Mouse (Mus musculus) Patski (cell line): ENCODE data around the gene Gm11238. TPM values are rescaled to one million over a fixed set of nuclear protein-coding genes. Genes with fewer than 3 reads are reported as not detected.
"Not testable (repeated sequence)": the region's sequence is repeated elsewhere in the genome, so short reads cannot be mapped to it uniquely, and the experiment has no call there.

ENCODE experiments used
- ATAC-seq: fragments of 100-300 bp; one replicate; pipeline ENCODE4 v1.8.0; 2021
- CTCF ChIA-PET: fragments of 350-600 bp; sonication (Branson Sonifier 250); formaldehyde crosslinking; loops from one replicate; lab custom pipeline; 2022; ENCODE audit warnings: inconsistent platforms; lab: Charles Lee
- POLR2A ChIA-PET: fragments of 350-600 bp; sonication (Branson Sonifier 250); formaldehyde crosslinking; loops from one replicate; lab custom pipeline; 2022; ENCODE audit warnings: antibody characterized with exemption, inconsistent platforms; lab: Charles Lee
- DNase-seq: peaks from one replicate; pipeline ENCODE4 v3.0.0-alpha.2; 2011; ENCODE audit warnings: low read depth, low spot score
- H3K27me3 ChIP-seq: fragments of 371-371 bp; one replicate; pipeline ENCODE4 v1.5.1; 2021
- CTCF ChIP-seq: fragments of 100-300 bp; IDR thresholded peaks from one replicate; pipeline ENCODE4 v1.5.1; 2021
- in situ Hi-C: fragments of 300-500 bp; cut with MboI; formaldehyde crosslinking; loops from 3 replicates; pipeline ENCODE4 v1.11.1; 2018; ENCODE audit warnings: low pct_unique_long_range_greater_than_20kb, mixed read lengths
- polyA plus RNA-seq: library from polyadenylated mRNA; unstranded; gene quantifications from one replicate; pipeline ENCODE4 v1.2.3, GENCODE M21; 2021

Gm11238 gene
- not detected for polyA plus RNA-seq

GRCm38 (mm10) chr4:73607581-73607980 is at the start of gene Gm11238:
Gene Gm11238, plus strand, starts transcription at chr4:73607881.
- POLR2A ChIA-PET, H3K27me3 ChIP-seq, DNase-seq, CTCF ChIA-PET, in situ Hi-C loops, ATAC-seq: not testable (repeated sequence)

GRCm38 (mm10) chr4:73599248-73599647 is 8.4 kb upstream of the Gm11238 start:
- no peaks in the 10 kb centered on the region for H3K27me3 ChIP-seq
- DNase-seq = no peak
- in situ Hi-C loops = no loop called here
- TF ChIP-seq CTCF = peak; percentile 27
- no peak for ATAC-seq
- POLR2A ChIA-PET = no interaction called here
- CTCF ChIA-PET = no interaction called here

- CTCF ChIA-PET, DNase-seq, ATAC-seq, in situ Hi-C loops, POLR2A ChIA-PET, H3K27me3 ChIP-seq: not testable (repeated sequence)
Observed at GRCm38 (mm10) chr4:73622684-73623083, 15.0 kb downstream of the Gm11238 start, which contains the start of gene Gm11237. Gene Gm11237, plus strand, starts transcription at chr4:73622984.

DNA sequence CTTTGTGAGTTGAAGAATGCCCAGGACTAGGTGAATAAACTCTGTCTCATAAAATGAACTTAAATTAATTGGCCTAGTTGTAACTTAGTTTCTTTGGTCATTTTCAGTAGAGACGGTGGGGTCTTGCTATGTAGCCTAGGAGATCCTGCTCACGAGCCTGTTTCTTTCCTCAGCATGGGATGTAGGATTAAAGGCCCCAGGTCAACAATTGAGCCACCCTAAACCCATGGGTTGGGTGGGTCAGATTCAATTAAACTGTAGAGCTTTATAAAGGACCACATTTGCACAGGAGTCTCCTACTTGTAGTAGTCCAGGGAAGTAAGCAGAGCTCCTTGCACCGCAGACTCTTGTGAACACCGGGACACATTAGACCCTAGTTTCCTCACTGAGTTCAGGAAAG is 30.1 kb downstream of the Gm11238 start, which contains the start of gene Gm11236:
TSS of gene Gm11236 (plus strand) at position 301 of the 400 bp plus-strand sequence.
- H3K27me3 ChIP-seq, DNase-seq, POLR2A ChIA-PET, CTCF ChIA-PET, ATAC-seq, in situ Hi-C loops: not testable (repeated sequence)

DNA sequence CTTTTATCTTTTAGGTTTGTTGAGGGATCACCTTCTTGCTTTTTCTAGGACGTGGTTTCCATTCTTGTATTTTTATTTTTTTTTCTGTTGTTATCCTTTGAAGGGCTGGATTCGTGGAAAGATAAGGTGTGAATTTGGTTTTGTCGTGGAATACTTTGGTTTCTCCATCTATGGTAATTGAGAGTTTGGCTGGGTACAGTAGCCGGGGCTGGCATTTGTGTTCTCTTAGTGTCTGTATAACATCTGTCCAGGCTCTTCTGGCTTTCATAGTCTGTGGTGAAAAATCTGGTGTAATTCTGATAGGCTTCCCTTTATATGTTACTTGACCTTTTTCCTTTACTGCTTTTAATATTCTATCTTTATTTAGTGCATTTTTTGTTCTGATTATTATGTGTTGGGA is 54.2 kb downstream of the Gm11238 start:
- in situ Hi-C loops, CTCF ChIA-PET, ATAC-seq, DNase-seq, POLR2A ChIA-PET, H3K27me3 ChIP-seq: not testable (repeated sequence)

DNA sequence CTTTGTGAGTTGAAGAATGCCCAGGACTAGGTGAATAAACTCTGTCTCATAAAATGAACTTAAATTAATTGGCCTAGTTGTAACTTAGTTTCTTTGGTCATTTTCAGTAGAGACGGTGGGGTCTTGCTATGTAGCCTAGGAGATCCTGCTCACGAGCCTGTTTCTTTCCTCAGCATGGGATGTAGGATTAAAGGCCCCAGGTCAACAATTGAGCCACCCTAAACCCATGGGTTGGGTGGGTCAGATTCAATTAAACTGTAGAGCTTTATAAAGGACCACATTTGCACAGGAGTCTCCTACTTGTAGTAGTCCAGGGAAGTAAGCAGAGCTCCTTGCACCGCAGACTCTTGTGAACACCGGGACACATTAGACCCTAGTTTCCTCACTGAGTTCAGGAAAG is 60.4 kb downstream of the Gm11238 start, which contains the start of gene Gm11239:
TSS of gene Gm11239 (plus strand) at position 301 of the 400 bp plus-strand sequence.
- POLR2A ChIA-PET, CTCF ChIA-PET, ATAC-seq, H3K27me3 ChIP-seq, DNase-seq, in situ Hi-C loops: not testable (repeated sequence)

DNA sequence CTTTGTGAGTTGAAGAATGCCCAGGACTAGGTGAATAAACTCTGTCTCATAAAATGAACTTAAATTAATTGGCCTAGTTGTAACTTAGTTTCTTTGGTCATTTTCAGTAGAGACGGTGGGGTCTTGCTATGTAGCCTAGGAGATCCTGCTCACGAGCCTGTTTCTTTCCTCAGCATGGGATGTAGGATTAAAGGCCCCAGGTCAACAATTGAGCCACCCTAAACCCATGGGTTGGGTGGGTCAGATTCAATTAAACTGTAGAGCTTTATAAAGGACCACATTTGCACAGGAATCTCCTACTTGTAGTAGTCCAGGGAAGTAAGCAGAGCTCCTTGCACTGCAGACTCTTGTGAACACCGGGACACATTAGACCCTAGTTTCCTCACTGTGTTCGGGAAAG is 75.5 kb downstream of the Gm11238 start, which contains the start of gene Gm428:
TSS of gene Gm428 (plus strand) at position 301 of the 400 bp plus-strand sequence.
- in situ Hi-C loops, H3K27me3 ChIP-seq, CTCF ChIA-PET, ATAC-seq, DNase-seq, POLR2A ChIA-PET: not testable (repeated sequence)

Other genes with a start within 250 kb of the Gm11238 start
- not detected for gene Gm11487, start 202.8 kb upstream of the Gm11238 start, polyA plus RNA-seq
- gene Gm11237, start 15.1 kb downstream of the Gm11238 start, polyA plus RNA-seq = not detected
- gene Gm11236, start 30.2 kb downstream of the Gm11238 start, polyA plus RNA-seq = not detected
- gene Gm11239, start 60.5 kb downstream of the Gm11238 start, polyA plus RNA-seq = not detected
- gene Gm428, start 75.6 kb downstream of the Gm11238 start, polyA plus RNA-seq = not detected
- gene Rasef, start 183.1 kb downstream of the Gm11238 start, polyA plus RNA-seq = not detected